Mouse (Mus musculus): Measurements from ENCODE around the gene Psme1.

DNA sequence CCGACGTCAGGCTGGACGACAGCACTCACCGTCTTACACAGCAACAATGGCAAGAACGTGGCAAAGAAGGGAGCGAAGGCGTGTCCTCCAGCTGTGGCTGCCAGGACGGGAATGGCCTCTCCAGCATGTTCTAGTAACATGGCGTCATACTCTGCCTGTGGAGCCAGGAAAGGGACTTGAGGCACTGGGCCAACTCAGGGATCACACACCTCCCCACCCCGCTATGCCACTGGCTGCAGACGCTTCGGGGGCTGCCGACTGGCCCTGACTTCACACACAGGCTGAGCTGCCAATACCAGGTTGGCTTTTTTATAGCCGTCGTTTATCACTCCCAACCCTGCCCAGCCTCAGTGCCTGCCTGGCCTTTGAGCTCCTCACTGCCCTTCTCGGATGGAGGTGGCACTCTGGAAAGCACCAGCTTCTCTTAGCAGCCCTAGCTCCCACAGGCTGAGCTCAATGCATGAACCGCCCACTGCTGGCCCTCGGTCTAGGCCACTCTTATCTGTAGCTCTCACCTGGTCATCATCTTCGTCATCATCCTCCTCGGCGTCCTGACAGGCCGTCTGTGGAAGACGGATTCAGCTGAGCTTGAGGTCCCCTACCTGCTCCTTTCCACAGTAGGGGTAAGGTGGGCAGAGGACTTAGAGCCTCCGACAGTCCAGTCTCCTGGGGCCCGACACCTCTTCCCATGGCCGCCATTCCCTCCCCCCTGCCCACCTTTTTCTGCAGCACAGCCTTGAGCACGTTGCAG is 50.3 kb downstream of the Psme1 start:
- TF ChIP-seq CTCF (IDR thresholded peaks at IDR 0.05; ENCODE audit: low read depth, low read length) = no peak
- no peak for TF ChIP-seq POLR2A (IDR thresholded peaks at IDR 0.05; ENCODE audit: insufficient read depth, low read length)
